Mouse (Mus musculus): ENCODE results near the gene Wdr89. TPM values are rescaled to one million over a fixed set of nuclear protein-coding genes. Genes with fewer than 3 reads are reported as not detected.
"Not testable (repeated sequence)": the region's sequence is repeated elsewhere in the genome, so short reads cannot be mapped to it uniquely, and the experiment has no call there.

The Wdr89 gene
- total and polyA plus RNA-seq, 2 experiments from 2014 or later = 3.9 to 4.6 TPM

DNA sequence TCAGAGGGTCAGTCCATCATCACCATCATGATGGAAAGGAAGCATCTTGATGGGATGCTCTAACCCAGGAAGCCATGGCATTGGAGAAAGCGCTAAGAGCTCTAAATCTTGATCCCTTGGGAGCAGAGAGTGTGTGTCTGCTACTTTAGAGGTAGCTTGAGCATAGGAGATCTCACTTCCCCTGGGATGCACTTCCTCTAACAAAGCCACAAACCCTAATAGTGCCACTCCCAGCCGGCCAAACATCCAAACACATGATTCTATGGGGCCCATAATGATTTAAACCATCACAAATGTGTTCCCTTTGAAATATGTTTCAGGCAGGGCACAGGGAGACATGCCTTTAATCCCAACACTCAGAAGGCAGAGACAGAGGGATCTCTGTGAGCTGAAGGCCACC is 19.7 kb upstream of the Wdr89 start:
- no peak for TF ChIP-seq CTCF (IDR thresholded peaks at IDR 0.05; ENCODE audit: low read depth)
- no peak for TF ChIP-seq EP300 (IDR thresholded peaks at IDR 0.05; ENCODE audit: low read depth)
- no peaks in the 10 kb centered on the region for H3K9me3 ChIP-seq (replicated peaks; ENCODE audit: control insufficient read depth, low read length)
- ATAC-seq (ENCODE audit: insufficient read depth, low read depth) (no peak), DNase-seq (ENCODE audit: low spot score) (no peak)
- H3K27me3 ChIP-seq (ENCODE audit: control insufficient read depth, insufficient read depth, low read length) = no peaks in the 10 kb centered on the region
- no peaks in the 10 kb centered on the region for H3K36me3 ChIP-seq (replicated peaks; ENCODE audit: control insufficient read depth, insufficient read depth, low read length)
- no peak overlapping the region for H3K4me2 ChIP-seq (ENCODE audit: low read depth, low read length)
- H3K4me3 ChIP-seq (ENCODE audit: low read depth, low read length) = no peak overlapping the region
- H3K27ac ChIP-seq (ENCODE audit: low read depth) = no peak overlapping the region
- H3K4me1 ChIP-seq (ENCODE audit: control insufficient read depth, insufficient read depth) = no peaks in the 10 kb centered on the region
- H3K9ac ChIP-seq (replicated peaks; ENCODE audit: low read depth, low read length) = no peak overlapping the region
- 65% methylated on average over 2 of the region's 2 CpGs for WGBS

DNA sequence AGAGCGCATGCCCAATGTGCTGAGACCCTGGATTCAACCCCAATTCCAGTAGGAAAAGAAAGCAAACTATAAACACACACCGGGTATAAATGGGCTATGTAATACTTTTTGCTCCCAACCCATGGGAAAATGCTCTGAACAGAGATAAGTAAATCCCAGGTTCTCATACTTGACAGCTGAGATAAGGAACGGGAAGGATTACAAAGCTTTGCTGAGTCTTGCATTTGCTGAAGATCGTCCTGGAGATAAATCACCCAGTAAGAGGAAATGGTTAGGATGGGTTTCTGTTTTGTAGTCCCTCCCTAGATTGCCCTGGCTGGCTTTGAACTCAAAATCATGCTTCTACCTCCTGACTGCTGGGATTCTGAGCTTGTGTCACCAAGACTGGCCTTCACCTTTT is 18.0 kb upstream of the Wdr89 start:
- Histone ChIP-seq H3K27ac (ENCODE audit: low read depth) (no peak overlapping the region), H3K4me3 (ENCODE audit: low read depth, low read length) (no peak overlapping the region), H3K9me3 (replicated peaks; ENCODE audit: control insufficient read depth, low read length) (no peaks in the 10 kb centered on the region), H3K4me1 (ENCODE audit: control insufficient read depth, insufficient read depth) (no peaks in the 10 kb centered on the region), H3K27me3 (ENCODE audit: control insufficient read depth, insufficient read depth, low read length) (no peaks in the 10 kb centered on the region), H3K4me2 (ENCODE audit: low read depth, low read length) (no peak overlapping the region), H3K9ac (replicated peaks; ENCODE audit: low read depth, low read length) (no peak overlapping the region), H3K36me3 (replicated peaks; ENCODE audit: control insufficient read depth, insufficient read depth, low read length) (no peaks in the 10 kb centered on the region)
- TF ChIP-seq EP300 (IDR thresholded peaks at IDR 0.05; ENCODE audit: low read depth) = no peak
- TF ChIP-seq CTCF (IDR thresholded peaks at IDR 0.05; ENCODE audit: low read depth) = no peak
- DNase-seq (ENCODE audit: low spot score) (no peak), ATAC-seq (ENCODE audit: insufficient read depth, low read depth) (no peak)
- 35% methylated on average over 4 of the region's 4 CpGs for WGBS

DNA sequence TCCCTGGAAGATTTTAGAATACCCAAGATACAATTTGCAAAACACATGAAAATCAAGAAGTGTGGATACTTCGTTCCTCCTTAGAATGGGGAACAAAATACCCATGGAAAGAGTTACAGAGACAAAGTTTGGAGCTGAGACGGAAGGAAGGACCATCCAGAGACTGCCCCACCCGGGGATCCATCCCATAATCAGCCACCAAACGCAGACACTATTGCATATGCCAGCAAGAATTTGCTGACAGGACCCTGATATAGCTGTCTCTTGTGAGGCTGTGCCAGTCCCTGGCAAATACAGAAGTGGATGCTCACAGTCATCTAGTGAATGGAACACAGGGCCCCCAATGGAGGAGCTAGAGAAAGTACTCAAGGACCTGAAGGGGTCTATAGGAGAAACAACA is 14.7 kb upstream of the Wdr89 start:
- 71% methylated on average over 4 of the region's 4 CpGs for WGBS
- H3K9ac ChIP-seq (replicated peaks; ENCODE audit: low read depth, low read length); DNase-seq (ENCODE audit: low spot score): not testable (repeated sequence)

GRCm38 (mm10) chr12:75683598-75683997 is 14.3 kb upstream of the Wdr89 start:
- no peaks in the 10 kb centered on the region for H3K27me3 ChIP-seq (ENCODE audit: control insufficient read depth, insufficient read depth, low read length)
- H3K4me1 ChIP-seq (ENCODE audit: control insufficient read depth, insufficient read depth) = no peaks in the 10 kb centered on the region
- no peak overlapping the region for H3K4me3 ChIP-seq (ENCODE audit: low read depth, low read length)
- no peak overlapping the region for H3K27ac ChIP-seq (ENCODE audit: low read depth)
- no peaks in the 10 kb centered on the region for H3K36me3 ChIP-seq (replicated peaks; ENCODE audit: control insufficient read depth, insufficient read depth, low read length)
- no peak overlapping the region for H3K4me2 ChIP-seq (ENCODE audit: low read depth, low read length)
- DNase-seq (ENCODE audit: low spot score) (no peak), ATAC-seq (ENCODE audit: insufficient read depth, low read depth) (no peak)
- H3K9ac ChIP-seq (replicated peaks; ENCODE audit: low read depth, low read length) = no peak overlapping the region
- no peak for TF ChIP-seq EP300 (IDR thresholded peaks at IDR 0.05; ENCODE audit: low read depth)
- no peak for TF ChIP-seq CTCF (IDR thresholded peaks at IDR 0.05; ENCODE audit: low read depth)
- 90% methylated on average over 4 of the region's 4 CpGs for WGBS
- H3K9me3 ChIP-seq (replicated peaks; ENCODE audit: control insufficient read depth, low read length) = no peaks in the 10 kb centered on the region

More for the DNA sequence above, 14.7 kb upstream of the Wdr89 start:
- H3K4me1 ChIP-seq (ENCODE audit: control insufficient read depth, insufficient read depth); H3K4me3 ChIP-seq (ENCODE audit: low read depth, low read length); H3K27ac ChIP-seq (ENCODE audit: low read depth); ATAC-seq (ENCODE audit: insufficient read depth, low read depth); H3K36me3 ChIP-seq (replicated peaks; ENCODE audit: control insufficient read depth, insufficient read depth, low read length); H3K27me3 ChIP-seq (ENCODE audit: control insufficient read depth, insufficient read depth, low read length); H3K4me2 ChIP-seq (ENCODE audit: low read depth, low read length); H3K9me3 ChIP-seq (replicated peaks; ENCODE audit: control insufficient read depth, low read length): not testable (repeated sequence)

DNA sequence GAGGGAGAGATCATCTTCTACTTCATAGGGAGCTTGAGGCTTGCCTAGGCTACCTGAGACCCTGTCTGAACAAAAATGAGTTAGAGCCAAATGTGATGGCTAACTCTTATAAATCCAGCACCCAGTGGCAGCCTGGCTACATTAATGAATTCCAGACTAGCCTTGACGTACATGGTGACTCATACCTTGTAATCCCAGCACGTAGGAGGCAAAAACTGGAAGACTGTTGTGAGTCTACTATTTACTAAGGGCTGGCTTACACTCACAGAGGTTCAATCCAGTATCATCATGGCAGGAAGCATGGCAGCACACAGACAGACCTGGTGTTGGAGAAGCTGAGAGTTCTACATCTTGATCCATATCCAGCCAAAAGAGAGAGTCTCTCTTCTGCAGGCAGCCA is 13.5 kb upstream of the Wdr89 start:
- 59% methylated on average over 2 of the region's 2 CpGs for WGBS

GRCm38 (mm10) chr12:75681101-75681500 is 11.8 kb upstream of the Wdr89 start:
- TF ChIP-seq CTCF (IDR thresholded peaks at IDR 0.05; ENCODE audit: low read depth) = no peak
- no peak for TF ChIP-seq EP300 (IDR thresholded peaks at IDR 0.05; ENCODE audit: low read depth)

More for the DNA sequence above, 13.5 kb upstream of the Wdr89 start:
- no peaks in the 10 kb centered on the region for H3K36me3 ChIP-seq (replicated peaks; ENCODE audit: control insufficient read depth, insufficient read depth, low read length)
- no peak overlapping the region for H3K9ac ChIP-seq (replicated peaks; ENCODE audit: low read depth, low read length)
- no peak overlapping the region for H3K27ac ChIP-seq (ENCODE audit: low read depth)
- H3K4me2 ChIP-seq (ENCODE audit: low read depth, low read length) = no peak overlapping the region
- ATAC-seq (ENCODE audit: insufficient read depth, low read depth) = no peak
- H3K4me3 ChIP-seq (ENCODE audit: low read depth, low read length) = no peak overlapping the region
- H3K27me3 ChIP-seq (ENCODE audit: control insufficient read depth, insufficient read depth, low read length) = no peaks in the 10 kb centered on the region
- TF ChIP-seq EP300 (IDR thresholded peaks at IDR 0.05; ENCODE audit: low read depth) (no peak), CTCF (IDR thresholded peaks at IDR 0.05; ENCODE audit: low read depth) (no peak)
- no peaks in the 10 kb centered on the region for H3K9me3 ChIP-seq (replicated peaks; ENCODE audit: control insufficient read depth, low read length)
- H3K4me1 ChIP-seq (ENCODE audit: control insufficient read depth, insufficient read depth) = no peaks in the 10 kb centered on the region
- DNase-seq (ENCODE audit: low spot score) = no peak

More at GRCm38 (mm10) chr12:75681101-75681500, 11.8 kb upstream of the Wdr89 start:
- H3K27ac ChIP-seq (ENCODE audit: low read depth) = no peak overlapping the region
- no peak overlapping the region for H3K4me3 ChIP-seq (ENCODE audit: low read depth, low read length)
- ATAC-seq (ENCODE audit: insufficient read depth, low read depth) (no peak), DNase-seq (ENCODE audit: low spot score) (no peak)
- no peaks in the 10 kb centered on the region for H3K9me3 ChIP-seq (replicated peaks; ENCODE audit: control insufficient read depth, low read length)
- H3K36me3 ChIP-seq (replicated peaks; ENCODE audit: control insufficient read depth, insufficient read depth, low read length) = no peaks in the 10 kb centered on the region
- H3K27me3 ChIP-seq (ENCODE audit: control insufficient read depth, insufficient read depth, low read length) = no peaks in the 10 kb centered on the region
- no peaks in the 10 kb centered on the region for H3K4me1 ChIP-seq (ENCODE audit: control insufficient read depth, insufficient read depth)
- no peak overlapping the region for H3K9ac ChIP-seq (replicated peaks; ENCODE audit: low read depth, low read length)
- H3K4me2 ChIP-seq (ENCODE audit: low read depth, low read length) = no peak overlapping the region
- WGBS = 75% methylated on average over 4 of the region's 4 CpGs
